Mouse (Mus musculus) CD4-positive, CD25-positive, alpha-beta regulatory T cell, adult 4 months (primary cell): ENCODE measurements around the gene Bcar3. TPM values are rescaled to one million over a fixed set of nuclear protein-coding genes. Genes with fewer than 3 reads are reported as not detected.

ENCODE experiments used
- ATAC-seq: one replicate; pipeline ENCODE4 v1.8.0; 2017
- polyA plus RNA-seq, 2 experiments: library from polyadenylated mRNA; unstranded; fragments of 100-300 nt; shearing (Covaris generic); gene quantifications; one replicate each; pipeline ENCODE4 v1.2.1; 2017

The Bcar3 gene
- polyA plus RNA-seq, 2 experiments from 2014 or later = 1.4 TPM; not detected in 1

GRCm38 (mm10) chr3:122292300-122293222 is 1.4 kb upstream of the Bcar3 start:
- peak; percentile 84 for ATAC-seq

DNA sequence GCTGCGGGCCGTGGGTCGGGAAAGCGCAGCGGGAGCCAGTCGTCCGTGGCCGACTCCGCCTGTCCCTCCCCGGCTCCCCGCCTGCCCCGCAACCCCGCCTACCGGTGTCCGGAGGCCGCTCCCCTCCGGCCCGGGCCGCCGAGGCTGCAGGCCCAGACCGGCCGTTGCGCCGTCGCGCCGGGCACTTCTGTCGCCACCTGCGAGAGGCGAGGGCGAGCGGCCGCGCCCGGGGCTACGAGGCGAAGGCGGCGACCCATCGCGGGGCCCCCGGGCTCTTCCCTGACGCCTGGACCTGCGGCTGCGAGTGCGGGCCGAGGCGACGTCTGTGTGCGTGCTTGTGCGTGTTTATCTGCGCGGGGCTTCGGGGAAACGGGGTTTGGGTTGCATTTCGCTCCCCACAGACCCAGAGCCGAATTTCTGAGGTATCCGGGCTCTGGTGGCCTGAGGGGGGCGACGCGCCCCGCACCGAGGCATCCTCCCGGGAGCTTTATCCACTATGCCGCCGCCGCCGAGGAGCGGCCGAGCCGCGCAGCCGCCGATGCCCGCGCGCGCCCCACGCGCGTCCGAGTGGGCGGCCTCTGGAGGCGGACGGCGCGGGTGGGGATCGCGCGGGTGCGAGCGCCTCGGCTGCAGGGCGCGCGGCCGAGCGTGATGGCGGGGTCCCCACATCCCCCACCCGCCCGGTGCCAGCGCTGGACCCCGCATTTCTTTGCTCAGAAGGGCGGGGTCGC is 548 bp upstream of the Bcar3 start:
- ATAC-seq = peak; percentile 41

DNA sequence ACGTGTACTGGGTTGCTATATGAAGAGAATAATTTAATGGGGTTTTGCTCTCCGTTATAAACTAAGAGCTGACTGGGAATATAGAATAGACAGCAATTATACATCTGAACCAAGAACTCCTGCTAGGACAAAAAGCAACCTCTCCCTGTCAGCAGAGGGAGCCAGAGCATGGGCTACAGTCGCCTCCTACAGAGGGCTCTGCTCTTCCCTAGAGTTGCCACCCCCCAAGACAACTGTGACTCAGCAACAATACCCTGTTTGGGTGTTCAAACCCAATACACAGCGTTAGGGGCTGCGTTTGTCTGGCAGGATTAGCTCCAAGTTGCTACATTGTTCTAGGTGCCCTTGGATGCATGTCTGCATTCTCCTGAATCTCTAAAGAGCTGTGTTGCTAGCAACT is 1.6 kb downstream of the Bcar3 start:
- ATAC-seq = no peak

DNA sequence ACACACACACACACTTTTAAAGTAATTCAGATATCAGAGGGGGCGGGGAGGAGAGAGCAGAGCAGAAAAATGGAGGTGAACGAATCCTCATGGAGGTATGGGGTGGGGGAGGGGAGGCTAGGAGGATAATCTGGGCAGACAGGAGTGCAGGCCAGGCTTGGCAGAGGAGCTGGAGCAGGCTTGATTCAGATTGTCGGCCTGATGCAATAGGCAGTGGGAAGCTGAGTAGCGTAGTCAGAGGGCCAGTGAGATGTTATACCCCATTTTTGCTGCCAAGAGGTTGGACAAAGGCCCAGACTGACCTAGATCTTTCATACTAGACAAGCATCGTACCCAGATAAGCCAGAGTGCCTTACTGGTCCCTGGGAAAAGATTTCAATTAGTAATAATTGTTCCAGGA is 3.0 kb downstream of the Bcar3 start:
- ATAC-seq = no peak

- ATAC-seq = no peak
Observed at GRCm38 (mm10) chr3:122300983-122301919, 7.3 kb downstream of the Bcar3 start.

- peak; percentile 54 for ATAC-seq
Observed at GRCm38 (mm10) chr3:122304560-122304959, 10.6 kb downstream of the Bcar3 start.

DNA sequence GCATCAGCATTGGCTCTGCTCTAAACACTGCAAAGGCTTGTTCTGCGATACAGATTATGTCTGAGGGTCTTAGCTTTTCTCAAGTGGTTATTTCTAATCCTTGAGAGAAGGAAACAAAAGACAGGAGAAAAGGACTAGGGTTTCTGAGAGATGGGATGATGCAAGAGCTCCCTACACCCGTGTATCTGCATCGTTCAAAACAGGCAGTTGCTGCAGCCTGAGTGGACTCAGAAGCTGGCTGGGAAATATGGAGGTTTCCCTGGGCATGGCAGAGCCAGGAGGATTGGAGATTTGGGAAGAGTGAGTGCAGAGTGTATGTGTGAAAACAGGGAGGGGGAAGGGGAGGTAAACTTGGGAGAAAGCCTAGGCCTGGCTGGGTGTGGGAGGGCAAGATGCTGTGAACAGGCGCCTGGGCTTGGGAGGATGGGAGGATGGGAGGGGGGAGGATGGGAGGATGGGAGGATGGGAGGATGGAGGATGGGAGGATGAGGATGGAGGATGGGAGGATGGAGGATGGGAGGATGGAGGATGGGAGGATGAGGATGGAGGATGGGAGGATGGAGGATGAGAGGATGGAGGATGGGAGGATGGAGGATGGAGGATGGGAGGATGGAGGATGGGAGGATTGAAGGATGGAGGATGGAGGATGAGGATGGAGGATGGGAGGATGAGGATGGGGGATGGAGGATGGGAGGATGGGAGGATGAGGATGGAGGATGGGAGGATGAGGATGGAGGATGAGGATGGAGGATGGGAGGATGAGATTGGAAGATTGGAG is 14.1 kb downstream of the Bcar3 start:
- ATAC-seq = no peak

DNA sequence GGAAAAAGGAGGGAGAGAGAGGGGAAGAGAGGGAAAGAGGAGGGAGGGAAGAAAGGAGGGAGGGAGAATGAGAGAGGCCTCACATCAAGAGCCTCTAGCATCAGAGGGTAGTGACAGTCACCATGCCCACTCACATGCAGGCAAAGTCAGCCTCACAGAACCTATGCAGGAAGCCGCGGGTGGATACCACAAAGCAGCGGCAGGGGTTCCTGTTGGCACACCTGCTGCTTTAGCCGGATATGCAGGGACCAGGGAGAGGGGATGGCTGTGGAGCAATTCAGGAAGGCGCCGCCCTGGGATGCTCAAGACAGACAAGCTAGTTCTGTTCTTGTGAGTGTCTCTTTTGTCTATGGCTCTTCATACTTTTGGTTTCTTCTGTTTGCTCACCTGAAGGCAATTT is 15.0 kb downstream of the Bcar3 start:
- peak; percentile 25 for ATAC-seq

DNA sequence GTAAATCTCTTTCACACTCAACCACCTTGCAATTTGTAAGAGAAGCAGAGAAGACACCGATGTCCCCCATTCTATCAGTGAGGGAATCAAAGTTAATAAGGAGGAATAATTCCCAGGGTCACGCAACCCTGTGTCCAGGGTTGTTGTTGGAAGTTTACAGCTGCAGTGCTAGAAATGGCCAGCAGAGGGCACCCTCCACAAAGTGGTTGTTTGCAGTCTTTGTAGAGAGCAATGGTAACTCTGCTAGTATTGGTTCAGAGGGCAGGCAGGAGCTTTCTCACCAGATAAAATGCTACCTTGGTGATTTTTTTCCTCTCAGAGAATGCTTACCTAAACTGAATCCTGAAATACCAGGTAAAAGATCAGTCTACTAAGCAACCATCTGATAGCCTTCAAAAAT is 18.1 kb downstream of the Bcar3 start:
- ATAC-seq = peak; percentile 80

DNA sequence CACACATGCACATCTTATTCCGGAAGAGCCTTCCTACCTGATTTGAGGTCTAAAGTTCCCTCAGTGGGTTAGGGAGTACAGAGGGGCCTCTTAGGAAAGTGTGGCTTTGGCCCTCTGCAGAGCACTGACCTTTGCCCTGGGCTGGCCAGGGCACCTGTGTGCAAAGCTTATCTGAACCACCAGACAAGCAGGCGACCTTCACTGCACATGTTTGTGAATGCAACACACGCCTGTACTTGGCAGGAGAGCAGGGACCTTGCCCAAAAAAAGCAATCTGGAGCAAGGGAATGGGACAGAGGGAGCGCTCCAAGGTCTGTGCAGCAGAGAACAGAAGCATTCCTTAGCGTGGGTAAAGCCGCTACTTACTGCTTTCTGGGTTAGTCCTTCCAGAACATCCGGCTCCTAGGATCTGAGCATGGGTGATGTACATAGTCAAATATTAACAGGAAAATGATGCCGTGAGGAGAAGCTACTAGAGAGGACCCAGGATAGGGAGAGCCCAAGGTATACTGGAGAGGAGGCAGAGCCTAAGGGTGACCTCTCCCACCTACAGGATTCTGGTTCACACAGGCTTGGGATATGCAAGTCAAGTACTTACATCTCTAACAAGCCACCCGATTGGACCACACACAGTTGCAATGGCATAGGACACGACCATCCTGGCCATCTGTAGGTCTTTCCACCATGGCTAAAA is 19.1 kb downstream of the Bcar3 start:
- ATAC-seq = no peak

DNA sequence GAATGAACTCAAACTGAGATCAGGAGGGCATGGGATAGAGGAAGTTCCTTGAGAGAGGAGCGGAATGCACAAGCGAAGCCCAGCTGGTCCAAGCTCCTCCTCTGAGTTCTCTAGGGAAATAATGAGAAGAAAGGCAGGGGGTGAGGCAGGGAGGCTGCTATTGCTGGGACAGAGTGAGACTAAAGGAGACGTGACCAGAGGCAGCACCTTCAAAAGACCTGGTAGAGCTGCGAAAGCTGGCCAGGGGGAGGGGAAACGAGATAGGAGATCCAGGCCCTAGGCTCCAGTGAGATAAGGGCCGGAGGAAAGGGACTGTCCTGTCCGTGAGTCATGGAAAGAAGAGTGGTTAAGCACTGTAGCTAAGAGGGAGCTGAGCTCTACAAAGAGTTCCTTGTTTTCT is 20.0 kb downstream of the Bcar3 start:
- ATAC-seq = no peak

- no peak for ATAC-seq
Observed at GRCm38 (mm10) chr3:122316621-122317020, 22.7 kb downstream of the Bcar3 start.

GRCm38 (mm10) chr3:122317339-122317738 is 23.4 kb downstream of the Bcar3 start:
- ATAC-seq = no peak

DNA sequence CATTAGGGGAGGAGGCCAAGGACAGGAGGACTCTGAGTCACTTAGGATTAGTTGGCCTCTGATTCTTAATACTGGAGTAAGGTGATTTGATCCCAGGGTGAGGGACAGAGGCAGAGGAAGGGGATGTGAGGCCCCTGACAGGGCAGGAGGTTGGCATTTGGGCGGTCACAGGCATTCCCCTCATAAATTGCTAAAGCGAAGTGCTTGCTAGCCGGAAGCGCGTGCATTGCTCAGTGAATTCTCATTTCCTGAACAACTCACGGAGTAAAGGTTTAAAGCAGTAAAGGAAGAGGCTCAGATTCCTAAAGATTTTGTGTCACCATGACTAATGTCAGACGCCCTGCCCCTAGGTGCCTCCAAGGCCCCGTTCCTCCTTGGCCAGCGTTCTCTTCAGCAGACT is 28.3 kb downstream of the Bcar3 start:
- ATAC-seq = no peak

- no peak for ATAC-seq
Observed at GRCm38 (mm10) chr3:122323841-122324240, 29.9 kb downstream of the Bcar3 start.

- no peak for ATAC-seq
Observed at GRCm38 (mm10) chr3:122324528-122324927, 30.6 kb downstream of the Bcar3 start.

- ATAC-seq = no peak
Observed at GRCm38 (mm10) chr3:122330484-122330883, 36.5 kb downstream of the Bcar3 start.

- ATAC-seq = no peak
Observed at GRCm38 (mm10) chr3:122333493-122333892, 39.6 kb downstream of the Bcar3 start.

- no peak for ATAC-seq
Observed at GRCm38 (mm10) chr3:122333902-122334301, 40.0 kb downstream of the Bcar3 start.

DNA sequence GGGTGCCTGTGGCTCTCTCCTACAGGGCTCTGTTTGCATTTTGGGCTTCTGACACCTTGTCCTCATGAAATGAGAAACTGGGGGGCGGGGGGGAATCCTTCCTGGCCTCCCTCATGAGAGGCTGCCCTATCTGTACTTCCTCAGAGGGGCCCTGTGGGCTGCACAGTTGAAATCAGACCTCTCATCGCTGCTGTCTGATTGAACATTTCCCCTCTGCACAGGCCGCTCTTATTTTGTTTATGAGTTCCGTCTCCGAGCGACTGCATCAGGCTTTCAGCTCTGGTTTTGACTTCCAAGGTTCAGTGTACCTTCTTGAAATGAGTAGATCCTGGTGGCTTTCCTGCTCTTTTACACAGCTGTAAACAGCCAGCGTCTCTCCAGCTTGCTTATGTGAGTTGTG is 40.4 kb downstream of the Bcar3 start:
- no peak for ATAC-seq

- ATAC-seq = no peak
Observed at GRCm38 (mm10) chr3:122336030-122336429, 42.1 kb downstream of the Bcar3 start.
